Mouse (Mus musculus): ENCODE data around the gene Gbp8. TPM values are rescaled to one million over a fixed set of nuclear protein-coding genes. Genes with fewer than 3 reads are reported as not detected.

Gene Gbp8
- polyA plus RNA-seq (2014; fragmentation: Illumina TruSeq; extraction: RNeasy Lipid Tissue Mini Kit (QIAGEN cat#74804); ENCODE audit: low read depth, low replicate concordance) = 10.5 TPM

GRCm38 (mm10) chr5:105139409-105140088, at the start of gene Gbp8, which contains the start of the genes Gbp9 and Gbp4:
Gbp8 (minus strand) TSS chr5:105139540.
Gbp9 (minus strand) TSS chr5:105139539.
Gbp4 (minus strand) TSS chr5:105139586.

GRCm38 (mm10) chr5:104982535-104982934, 156.8 kb downstream of the Gbp8 start, which contains the start of gene Abcg3:
Abcg3 (minus strand) TSS chr5:104982718.

Other genes with a start within 250 kb of the Gbp8 start
- 13.3 TPM for gene Abcg3, start 156.8 kb downstream of the Gbp8 start, polyA plus RNA-seq (2014; fragmentation: Illumina TruSeq; extraction: RNeasy Lipid Tissue Mini Kit (QIAGEN cat#74804); ENCODE audit: low read depth, low replicate concordance)
- 17.3 TPM for gene Gbp9, start within 50 bp of the Gbp8 start, polyA plus RNA-seq (2014; fragmentation: Illumina TruSeq; extraction: RNeasy Lipid Tissue Mini Kit (QIAGEN cat#74804); ENCODE audit: low read depth, low replicate concordance)
- gene Gbp4, start within 50 bp of the Gbp8 start, polyA plus RNA-seq (2014; fragmentation: Illumina TruSeq; extraction: RNeasy Lipid Tissue Mini Kit (QIAGEN cat#74804); ENCODE audit: low read depth, low replicate concordance) = 14.8 TPM
- 2.1 TPM for gene Gbp10, start 100.0 kb upstream of the Gbp8 start, polyA plus RNA-seq (2014; fragmentation: Illumina TruSeq; extraction: RNeasy Lipid Tissue Mini Kit (QIAGEN cat#74804); ENCODE audit: low read depth, low replicate concordance)
- gene Gm43302, start 154.2 kb upstream of the Gbp8 start, polyA plus RNA-seq (2014; fragmentation: Illumina TruSeq; extraction: RNeasy Lipid Tissue Mini Kit (QIAGEN cat#74804); ENCODE audit: low read depth, low replicate concordance) = 0.54 TPM
- 25.3 TPM for gene Gbp6, start 154.2 kb upstream of the Gbp8 start, polyA plus RNA-seq (2014; fragmentation: Illumina TruSeq; extraction: RNeasy Lipid Tissue Mini Kit (QIAGEN cat#74804); ENCODE audit: low read depth, low replicate concordance)

Measured in sigmoid colon, adult 10 weeks (tissue).